Mouse (Mus musculus) T-helper 1 cell (primary cell): ENCODE data around the gene Usb1.

ENCODE experiments used
- in situ Hi-C: fragments of 300-600 bp; cut with MboI, MseI; formaldehyde crosslinking; loops from one replicate; pipeline ENCODE4 v1.15.1; 2025; ENCODE audit warnings: high pct_unique_total_duplicates

Usb1 gene

DNA sequence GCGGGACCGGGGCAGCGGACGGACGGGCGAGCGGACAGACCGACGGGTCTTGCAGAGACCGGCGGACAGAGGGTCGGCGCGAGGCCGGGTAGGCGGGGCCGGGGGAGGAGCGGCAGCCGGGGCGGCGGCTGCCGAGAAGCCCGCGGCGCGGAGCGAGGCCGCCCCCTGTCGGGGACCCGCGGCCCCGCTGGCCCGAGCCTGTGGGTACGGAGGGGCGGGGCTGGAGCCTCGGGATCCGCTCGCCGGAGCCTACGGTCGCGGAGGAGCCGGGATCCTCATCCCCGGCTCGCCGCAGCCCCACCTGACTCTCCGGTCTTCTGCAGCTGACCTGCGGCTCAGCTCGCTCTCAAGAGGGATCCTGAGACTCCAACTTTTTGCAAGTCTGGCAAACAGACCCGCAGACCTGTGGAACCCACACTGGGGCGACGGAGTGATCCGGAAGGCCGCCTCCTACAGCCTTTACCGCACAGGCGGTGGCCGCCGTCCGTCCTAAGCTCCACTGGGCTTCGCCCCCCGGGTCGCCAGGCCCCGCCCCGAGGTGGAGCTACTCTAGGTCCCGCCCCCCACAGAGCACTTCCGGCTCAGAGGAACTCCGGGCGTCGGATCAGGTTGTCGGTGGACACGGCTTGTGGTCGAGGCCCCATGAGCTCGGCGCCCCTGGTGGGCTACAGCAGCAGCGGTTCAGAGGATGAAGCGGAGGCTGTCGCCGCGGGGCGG is at the start of gene Usb1, which contains the start of gene Zfp319:
TSS of gene Usb1 (plus strand) at position 565 of the 717 bp plus-strand sequence.
TSS of gene Zfp319 (minus strand) at position 231 of the 717 bp plus-strand sequence.
- in situ Hi-C loops, result loop anchor here (5.0 to 10.0 kb wide), 2 partner anchors 80 to 93 kb away; no protein-coding TSS in a partner anchor

DNA sequence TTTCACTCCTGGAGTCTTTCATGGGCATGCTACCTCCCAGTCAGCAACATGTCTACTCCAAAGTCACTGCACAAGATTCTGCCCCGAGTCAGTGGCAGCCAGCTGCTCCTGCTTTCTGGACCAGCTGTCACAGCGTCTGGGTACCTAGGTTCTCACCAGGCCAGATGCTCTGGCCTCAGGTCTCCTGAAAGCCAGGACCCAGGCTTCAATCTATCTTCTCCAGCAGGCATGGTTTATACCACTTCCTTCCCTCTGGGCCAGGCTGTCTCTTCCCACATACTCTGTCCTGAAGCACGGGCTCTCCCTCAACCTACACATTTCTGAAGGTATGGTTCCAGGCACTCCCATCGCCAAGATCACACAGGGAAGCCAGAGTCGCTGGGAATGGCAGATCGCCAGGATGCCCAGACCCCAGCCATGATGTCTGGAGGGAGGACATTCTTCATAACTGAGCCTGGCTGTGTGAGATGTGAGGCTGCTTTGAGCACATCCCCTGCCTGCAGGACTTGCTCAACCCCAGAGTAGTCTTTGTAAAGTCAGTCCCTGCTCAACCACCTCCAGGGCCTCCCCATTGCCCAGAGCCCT is 42.9 kb upstream of the Usb1 start:
- in situ Hi-C loops, result no loop called here

DNA sequence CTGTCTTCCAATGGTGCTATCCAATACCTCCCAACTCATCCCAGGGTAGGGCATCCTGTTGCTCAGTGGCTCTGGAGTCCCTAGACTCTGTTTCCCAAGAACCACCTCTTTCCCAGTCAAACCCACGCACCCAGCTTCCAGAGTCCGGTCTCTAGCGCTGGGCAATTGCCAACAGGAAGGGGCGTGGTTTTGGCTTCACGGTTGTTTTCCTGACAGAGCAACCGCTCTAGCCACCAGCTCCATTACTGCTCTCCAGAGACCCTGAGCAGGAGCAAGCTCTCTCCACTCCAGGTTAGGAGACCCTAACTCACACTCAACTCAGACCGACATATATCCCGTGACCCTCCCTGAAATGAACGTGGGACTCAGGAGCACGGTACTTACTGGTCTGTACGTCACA is 38.9 kb upstream of the Usb1 start:
- in situ Hi-C loops, result no loop called here

DNA sequence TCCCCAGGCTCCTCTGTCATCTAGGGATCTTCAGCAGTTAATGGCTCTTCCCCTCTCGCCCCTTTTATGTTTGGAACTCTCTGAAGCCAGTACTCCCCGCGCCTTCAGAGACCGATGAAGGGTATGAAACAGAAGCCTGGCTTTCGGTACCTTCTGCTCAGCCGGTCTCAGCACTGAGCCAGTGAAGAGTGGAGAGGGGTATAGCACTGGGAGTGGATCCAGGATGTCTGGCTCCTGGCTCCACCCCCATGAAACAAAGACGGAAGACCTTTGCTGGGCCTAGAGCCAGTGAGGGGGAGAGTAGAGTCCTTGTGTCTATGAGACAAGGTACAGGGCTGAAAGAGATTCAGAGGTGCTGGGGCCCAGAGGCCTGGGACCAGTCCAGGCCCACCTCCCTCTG is 38.2 kb upstream of the Usb1 start:
- in situ Hi-C loops, result no loop called here

DNA sequence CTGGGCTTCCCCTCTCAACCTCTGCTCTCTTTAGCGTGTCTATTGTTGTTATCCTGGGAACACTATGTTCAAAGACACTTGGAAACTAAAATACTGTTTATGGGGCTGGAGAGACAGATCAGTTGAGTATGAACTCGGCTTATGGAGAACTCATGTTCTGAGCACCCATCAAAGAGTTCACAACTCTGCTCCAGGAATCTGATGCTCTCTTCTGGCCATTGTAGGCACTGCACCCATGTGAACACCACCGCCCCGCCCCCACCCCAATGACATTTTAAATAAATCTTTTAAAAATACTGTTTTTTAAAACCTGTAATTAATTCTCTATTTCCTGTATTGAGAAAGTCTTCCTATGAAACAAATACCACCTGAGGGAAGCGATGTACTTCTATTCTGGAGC is 29.7 kb upstream of the Usb1 start:
- in situ Hi-C loops, result no loop called here

DNA sequence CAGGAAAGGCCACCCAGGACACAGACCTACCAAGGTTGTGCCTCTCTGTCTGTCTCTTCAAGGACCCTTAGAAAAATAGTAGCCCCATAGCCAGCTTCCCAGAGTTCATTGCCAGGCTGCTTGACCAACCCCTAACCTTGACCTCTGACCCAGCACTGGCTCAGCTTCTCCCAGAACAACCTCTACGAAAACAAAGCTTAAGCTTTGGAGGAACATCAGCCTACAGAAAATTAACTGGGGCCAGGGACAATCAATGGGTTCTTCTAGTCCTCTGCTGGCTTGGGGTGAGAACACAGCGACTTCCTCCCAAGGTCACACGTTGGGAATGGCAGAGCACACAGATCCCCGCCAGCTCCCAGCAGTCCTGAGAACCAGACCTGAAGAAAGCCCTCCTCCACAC is 26.6 kb upstream of the Usb1 start:
- in situ Hi-C loops, result loop anchor here (5.0 kb wide), 1 partner anchor 48 kb away; no protein-coding TSS in a partner anchor

DNA sequence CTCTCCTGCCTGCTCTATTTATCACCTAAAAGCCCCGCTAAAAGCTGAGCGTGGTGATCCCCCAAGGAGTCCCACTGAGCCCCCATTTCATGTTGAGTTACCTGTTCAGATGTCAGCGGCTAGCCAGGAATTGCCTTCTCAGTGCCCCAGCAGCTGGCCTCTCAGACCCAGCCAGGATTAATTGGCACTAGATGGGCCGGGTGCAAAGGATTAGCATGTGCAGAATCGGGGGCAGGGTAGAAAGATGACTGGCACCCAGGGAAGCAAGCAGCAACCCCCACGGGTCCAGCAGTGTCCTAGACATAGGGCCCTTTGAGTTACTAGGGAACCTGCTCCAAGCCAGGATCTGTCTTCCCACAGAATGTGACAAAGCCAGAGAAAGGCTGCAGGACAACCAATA is 25.7 kb upstream of the Usb1 start, which contains the start of gene Cngb1:
TSS of gene Cngb1 (minus strand) at position 155 of the 400 bp plus-strand sequence.
- in situ Hi-C loops, result loop anchor here (5.0 kb wide), 1 partner anchor 49 kb away; no protein-coding TSS in a partner anchor

DNA sequence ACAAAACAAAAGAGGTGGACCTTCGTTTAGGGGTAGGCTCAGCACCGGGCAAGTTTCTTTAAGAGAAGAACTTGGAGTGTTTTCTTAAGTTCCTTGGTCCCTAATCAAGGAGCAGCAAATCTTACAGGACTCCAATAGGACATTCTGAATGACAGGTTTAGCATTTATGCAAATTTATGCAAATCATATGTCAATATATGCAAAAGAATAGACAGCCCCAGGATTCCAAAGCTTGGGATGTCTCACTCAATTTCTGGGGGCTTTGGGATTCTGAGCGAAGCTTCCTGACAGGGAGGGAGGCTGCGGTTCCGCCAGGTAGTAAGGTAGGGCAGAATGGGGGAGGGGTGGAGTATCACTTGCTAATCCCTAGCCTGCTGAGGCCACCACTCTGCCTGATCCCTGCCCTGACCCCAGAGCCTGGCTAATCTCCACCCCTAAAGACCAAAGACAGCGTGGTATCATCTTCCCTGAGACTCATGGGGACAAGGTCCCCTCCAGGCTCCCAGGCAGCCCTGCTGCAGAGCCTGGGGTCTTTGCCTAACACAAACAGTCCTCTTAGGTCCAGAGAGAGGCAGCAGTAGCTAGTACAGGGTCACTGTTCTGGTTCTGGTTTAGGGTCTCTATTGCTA is 21.6 kb upstream of the Usb1 start, which contains the start of gene Tepp:
TSS of gene Tepp (plus strand) at position 225 of the 629 bp plus-strand sequence.
- in situ Hi-C loops, result no loop called here

DNA sequence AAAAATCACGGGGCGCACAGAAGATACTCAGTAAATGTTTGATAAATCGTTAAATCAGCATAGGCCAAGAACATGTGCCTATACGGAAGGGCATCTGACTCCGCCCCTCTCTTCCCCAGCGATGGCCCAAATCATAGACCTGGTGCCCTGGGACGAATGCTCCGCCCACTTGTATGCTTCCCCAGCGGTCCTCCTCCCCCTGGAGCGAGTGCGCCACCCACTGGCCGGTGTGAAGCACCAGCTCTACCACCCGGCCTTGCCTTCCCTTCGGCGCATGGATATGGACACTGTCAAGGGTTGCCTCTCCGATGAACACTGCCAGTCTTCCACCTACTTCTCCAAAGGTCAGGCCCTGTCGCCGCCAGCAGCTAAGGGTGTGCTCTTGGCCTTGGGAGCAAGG is 19.2 kb upstream of the Usb1 start:
- in situ Hi-C loops, result no loop called here

DNA sequence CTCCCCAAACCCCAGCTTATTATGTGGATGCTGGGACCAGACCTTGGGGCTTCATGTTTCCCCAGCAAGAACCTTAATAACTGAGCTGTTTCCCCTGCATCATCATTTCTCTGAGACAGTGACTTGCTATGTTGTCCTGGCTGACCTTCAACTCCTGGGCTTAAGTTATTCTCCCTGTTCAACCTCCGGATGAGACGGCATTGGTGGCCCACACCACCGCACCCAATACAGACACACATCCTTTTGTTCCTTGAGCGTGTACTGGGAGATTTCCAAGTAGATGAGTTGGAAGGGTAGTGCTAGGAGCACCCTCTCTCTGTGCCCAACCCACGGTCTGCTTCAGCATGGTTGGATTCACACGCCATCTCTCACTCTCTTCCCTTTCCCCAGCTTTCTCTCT is 18.2 kb upstream of the Usb1 start:
- in situ Hi-C loops, result no loop called here

DNA sequence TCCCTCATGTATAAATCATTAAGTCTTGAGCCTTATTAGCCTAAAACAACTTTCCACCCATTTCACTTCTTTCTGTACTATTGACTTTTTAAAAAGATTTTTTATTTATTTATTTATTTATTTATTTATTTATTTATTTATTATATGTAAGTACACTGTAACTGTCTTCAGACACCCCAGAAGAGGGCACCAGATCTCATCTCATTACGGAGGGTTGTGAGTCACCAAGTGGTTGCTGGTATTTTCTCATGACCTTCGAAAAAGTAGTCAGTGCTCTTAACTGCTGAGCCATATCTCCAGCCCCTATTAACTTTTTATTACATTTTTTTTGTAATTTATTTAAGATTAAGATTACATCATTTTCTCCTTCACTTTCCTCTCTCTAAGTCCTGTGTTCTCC is 17.4 kb upstream of the Usb1 start:
- in situ Hi-C loops, result no loop called here

DNA sequence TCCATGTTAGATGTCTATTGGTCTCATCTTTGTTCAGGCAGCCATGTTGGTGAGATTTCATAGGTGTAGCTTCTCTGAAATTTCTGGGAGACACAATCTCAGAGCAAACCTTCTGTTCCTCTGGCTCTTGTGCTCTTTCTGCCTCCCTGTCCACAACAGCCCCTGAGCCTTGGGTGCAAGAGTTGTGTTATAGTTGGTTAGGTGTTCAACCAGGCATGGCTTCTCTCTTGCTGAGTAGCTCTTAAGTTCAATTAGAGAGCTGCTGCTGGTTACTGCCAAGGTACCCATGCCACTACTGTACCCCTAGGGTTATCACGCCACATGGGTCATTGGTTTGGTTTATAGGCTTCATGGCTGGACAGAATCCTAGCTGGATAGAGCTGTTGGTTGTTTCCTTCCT is 16.7 kb upstream of the Usb1 start:
- in situ Hi-C loops, result no loop called here

DNA sequence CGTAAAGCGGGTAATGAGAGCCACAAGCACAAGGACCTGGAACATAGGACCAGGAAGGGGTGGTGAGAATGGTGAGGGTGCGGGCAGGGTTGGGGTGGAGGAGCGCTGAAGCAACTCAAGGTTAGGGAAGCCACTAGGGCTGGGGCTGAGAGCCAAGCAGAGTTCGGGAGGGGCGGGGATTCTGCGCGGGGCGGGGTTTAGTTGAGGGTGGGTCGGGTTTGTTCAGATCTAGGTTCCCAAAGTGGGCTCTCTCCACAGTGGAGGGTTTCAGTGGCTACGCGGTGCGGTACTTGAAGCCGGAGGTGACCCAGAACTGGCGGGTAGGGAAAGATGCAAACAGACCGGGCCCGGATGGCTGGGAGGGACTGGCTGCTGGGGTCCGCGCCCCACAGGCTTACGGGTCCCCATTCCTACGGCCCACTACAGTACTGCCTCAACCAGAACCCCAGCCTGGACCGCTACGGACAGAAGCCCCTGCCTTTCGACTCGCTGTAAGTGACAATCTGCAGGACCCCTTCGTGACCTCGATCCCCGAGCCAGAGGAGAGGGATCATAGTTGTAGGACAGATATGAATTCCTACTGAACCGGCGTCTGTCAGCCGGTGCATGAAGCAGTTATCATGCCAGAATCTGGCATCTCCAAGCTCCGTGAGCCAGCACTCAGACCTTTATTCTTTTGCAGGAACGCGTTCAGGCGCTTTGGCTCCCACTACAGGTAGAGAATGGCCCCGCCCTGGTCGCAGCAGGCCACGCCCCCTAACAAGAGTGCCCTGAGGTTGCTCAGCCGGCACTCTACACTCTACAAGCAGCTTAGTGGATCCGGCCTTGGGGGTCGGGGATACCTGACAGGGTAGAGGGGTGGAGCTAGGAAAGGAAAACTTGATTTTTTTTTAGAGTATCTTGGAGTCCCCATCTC is 11.6 kb upstream of the Usb1 start:
- in situ Hi-C loops, result no loop called here

DNA sequence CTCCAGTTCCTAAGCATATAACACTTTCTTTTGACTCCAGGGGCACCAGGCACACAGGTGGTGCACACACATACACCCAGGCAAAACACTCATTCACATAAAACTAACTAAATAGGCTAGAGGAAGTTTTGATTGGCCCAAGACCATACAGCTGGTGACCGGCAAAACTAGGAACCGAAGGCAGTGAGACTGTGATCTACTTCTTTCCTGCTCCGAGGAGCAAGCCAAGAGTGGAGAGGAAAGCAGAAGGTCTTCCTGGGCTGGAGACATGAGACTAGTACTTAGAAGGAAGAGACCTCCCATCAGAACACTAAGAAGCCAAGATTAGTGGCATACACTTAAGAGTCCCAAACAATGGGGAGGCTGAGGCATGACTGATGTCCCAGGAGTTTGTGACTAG is 8.9 kb upstream of the Usb1 start:
- in situ Hi-C loops, result no loop called here

DNA sequence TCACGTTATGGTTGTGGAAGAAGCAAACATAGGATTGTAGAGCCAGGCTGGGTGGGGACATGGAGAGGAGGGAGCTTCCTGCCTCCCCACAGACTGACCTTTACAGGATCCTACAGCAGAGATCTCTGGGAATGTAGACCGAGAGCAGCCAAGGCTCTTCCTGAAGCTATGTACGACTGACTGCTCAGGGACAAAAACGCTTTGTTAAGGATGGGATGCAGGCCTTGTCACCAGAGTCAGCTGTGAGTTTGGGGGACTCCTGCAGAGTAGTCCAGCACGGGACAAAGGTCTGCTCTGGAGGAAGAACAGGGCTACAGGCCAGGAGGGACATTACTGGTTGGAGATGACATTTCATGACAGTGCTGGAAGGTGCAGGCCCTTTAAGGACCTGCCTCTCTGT is 7.4 kb upstream of the Usb1 start:
- in situ Hi-C loops, result no loop called here

DNA sequence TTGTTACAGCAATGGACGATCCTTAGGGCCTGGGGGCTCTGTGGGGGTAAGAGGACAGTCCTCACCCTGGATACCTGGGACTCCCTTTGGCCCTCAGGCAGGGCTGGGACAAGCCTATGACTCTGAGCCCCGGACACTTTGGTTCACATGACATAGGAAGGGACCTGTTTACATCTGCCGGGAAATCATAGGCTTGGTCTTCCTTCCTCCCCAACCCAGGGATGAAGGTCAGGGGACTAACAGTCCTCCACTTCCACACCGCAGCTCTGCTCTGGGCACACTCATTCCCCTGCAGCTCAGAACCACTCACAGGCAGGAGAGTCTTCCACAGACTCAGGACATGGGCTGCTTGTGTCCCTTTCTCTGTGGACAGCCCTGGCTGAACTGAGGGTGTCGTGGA is 5.3 kb upstream of the Usb1 start:
- in situ Hi-C loops, result no loop called here

DNA sequence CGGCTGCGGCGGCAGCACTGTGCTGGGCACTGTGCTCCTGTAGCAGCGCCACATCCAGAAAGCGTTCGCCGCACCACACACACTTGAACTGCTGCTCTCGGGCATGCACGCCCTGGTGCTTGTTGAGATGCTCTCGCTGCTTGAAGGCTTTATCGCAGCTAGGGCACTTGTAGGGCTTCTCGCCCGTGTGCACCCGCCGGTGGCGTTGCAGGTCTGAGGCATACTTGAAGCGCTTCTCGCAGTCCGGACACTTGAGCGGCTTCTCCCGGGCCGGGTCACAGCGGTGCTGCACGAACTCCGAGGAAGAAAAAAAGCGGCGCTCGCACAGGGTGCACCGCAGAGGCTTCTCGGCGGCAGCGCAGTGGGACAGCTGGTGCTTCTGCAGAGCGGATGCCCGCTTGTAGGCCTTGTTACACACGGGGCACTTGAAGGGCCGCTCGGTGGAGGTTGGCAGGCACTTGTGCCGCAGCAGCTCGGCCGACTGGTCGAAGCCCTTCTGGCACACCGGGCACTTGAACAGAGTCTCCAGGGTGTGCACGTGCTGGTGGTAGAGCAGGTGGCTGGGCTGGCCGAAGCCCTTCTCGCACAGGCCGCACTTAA is 4.1 kb upstream of the Usb1 start:
- in situ Hi-C loops, result no loop called here

DNA sequence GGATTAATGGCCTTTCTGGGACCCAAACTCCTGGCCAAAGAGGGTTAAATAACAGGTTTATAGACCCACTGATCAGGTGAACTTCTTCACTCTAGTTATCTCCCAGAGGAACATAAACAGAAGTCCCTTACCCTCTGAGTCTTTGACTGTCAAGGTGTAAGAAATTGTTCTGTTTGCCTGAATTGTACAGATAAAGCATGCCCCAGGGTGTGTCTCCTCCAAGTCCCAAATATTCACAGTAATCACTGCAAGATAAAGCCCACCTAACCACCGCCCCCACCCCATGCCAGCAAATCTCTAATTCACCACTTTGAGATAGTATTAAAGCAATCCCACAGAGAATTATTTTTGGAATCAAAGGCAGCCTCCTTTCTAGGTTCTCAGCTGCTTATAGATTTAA is 1.7 kb upstream of the Usb1 start:
- in situ Hi-C loops, result loop anchor here (5.0 to 10.0 kb wide), 2 partner anchors 78 to 94 kb away; no protein-coding TSS in a partner anchor

DNA sequence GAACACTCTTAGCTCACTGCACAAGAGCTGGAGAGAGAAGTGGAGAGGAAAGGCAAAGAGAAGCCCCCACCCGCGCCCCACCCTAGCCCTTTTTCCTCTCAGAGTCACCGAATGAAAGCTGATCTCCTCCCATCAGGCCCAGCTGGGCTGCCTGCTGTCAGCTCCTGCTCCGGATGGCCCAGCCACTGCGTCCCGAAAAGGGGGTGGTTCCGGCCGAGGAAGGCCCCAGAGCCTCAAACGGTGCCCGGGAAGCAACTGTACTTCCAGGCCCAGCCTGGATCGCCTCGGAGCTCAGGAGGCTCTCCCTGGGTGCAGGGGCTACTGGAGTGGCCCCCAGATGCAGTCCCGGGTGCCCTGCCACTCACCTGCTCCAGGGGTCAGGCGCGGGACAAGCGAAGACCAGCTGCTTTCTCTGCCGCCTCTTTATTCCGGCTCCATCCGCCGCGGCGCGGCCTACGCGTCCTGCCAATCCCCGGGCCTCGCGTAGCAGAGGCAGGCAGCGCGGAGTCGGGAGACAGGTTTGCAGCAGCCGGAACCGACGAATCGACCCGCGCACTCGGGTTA is 846 bp upstream of the Usb1 start:
- in situ Hi-C loops, result loop anchor here (5.0 to 10.0 kb wide), 2 partner anchors 79 to 94 kb away; no protein-coding TSS in a partner anchor

DNA sequence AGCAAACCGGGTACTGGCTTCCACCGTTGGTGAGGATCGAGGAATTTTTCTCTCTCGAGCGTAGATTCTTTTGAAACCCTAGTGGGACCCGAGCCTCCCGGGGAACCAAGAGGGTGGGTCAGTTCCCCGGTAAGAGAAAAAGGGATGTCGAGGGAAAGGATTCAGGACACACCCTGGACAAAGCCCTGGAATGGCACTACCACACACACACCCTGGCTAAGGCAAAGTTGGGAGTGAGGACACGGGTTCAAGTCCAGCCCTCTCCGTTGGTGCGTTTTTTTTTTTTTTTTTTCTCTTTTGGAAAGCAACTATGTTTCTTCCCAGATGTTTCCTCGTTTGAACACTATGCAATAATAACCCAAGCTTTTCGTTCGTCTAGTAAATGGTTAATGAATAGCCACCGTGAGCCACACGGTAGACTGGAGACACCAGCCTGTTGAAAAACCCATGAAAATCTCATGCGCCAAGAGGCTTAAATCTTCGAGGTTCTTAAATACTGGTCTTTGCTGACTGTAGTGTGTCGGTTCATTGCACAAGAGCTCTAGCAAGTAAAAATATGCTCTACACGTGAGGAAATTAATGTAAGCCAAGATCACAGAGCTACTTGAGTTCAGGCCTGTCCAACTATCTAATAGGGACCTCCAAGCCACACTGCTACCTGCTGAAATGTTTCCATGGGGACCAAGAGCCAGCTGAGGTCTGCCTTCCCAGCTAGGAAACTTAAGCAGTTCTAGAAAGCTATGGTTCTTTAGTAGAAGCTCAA is 534 bp downstream of the Usb1 start:
- in situ Hi-C loops, result loop anchor here (5.0 to 10.0 kb wide), 2 partner anchors 80 to 92 kb away; no protein-coding TSS in a partner anchor
